Mouse (Mus musculus) forebrain, embryonic 10.5 days (tissue): Measurements from ENCODE around the gene Fbxo36. TPM values are rescaled to one million over a fixed set of nuclear protein-coding genes. Genes with fewer than 3 reads are reported as not detected.

Experiments
- DNase-seq: peaks from one replicate; pipeline ENCODE4 v3.0.0-alpha.2; 2017; ENCODE audit warnings: low spot score; ENCODE audit errors: extremely low spot score
- H3K27ac ChIP-seq: fragments of 300-500 bp; sonication (generic); 2 replicates; pipeline ENCODE4 v1.5.1; 2016; ENCODE audit warnings: mild to moderate bottlenecking
- H3K27me3 ChIP-seq: fragments of 300-500 bp; sonication (generic); 2 replicates; pipeline ENCODE4 v1.6.1; 2016; ENCODE audit warnings: mild to moderate bottlenecking; ENCODE audit not compliant: poor library complexity, severe bottlenecking
- H3K36me3 ChIP-seq: fragments of 300-500 bp; sonication (generic); replicated peaks from 2 replicates; pipeline ENCODE4 v1.6.1; 2016; ENCODE audit warnings: mild to moderate bottlenecking, moderate library complexity
- H3K4me1 ChIP-seq: fragments of 300-500 bp; sonication (generic); 2 replicates; pipeline ENCODE4 v1.6.1; 2016
- H3K4me3 ChIP-seq: fragments of 300-500 bp; sonication (generic); 2 replicates; pipeline ENCODE4 v1.5.1; 2016; ENCODE audit warnings: mild to moderate bottlenecking, moderate library complexity
- H3K9me3 ChIP-seq: fragments of 300-500 bp; sonication (generic); 2 replicates; pipeline ENCODE4 v1.6.1; 2016; ENCODE audit warnings: mild to moderate bottlenecking, moderate library complexity
- WGBS: fragments of 180-500 bp; shearing (Covaris S2); methylation state at CpG from one replicate; pipeline ENCODE4 v1.1.7; 2016; 5-methylcytosine and 5-hydroxymethylcytosine counted together
- polyA plus RNA-seq: library from polyadenylated mRNA; unstranded; fragments of >200 nt; fragmentation: Nextera tagmentation; extraction: Ambion mirVana; gene quantifications from 2 replicates; pipeline ENCODE4 v1.2.1, GENCODE M21; 2016

The Fbxo36 gene
- polyA plus RNA-seq, 1 experiment from 2014 or later = 10.2 TPM

GRCm38 (mm10) chr1:84915010-84915409 lies 75.4 kb downstream of the Fbxo36 start:
- Histone ChIP-seq H3K36me3 (no peaks in the 10 kb centered on the region), H3K27me3 (no peaks in the 10 kb centered on the region), H3K4me3 (no peak overlapping the region), H3K27ac (no peak overlapping the region), H3K4me1 (0 out of 2 replicates have a peak, but pooled peaks cover 3% of the 10 kb centered on the region), H3K9me3 (no peaks in the 10 kb centered on the region)
- WGBS = 92% methylated on average over 4 of the region's 4 CpGs
- DNase-seq = no peak

- no peak for DNase-seq
- Histone ChIP-seq H3K4me3 (no peak overlapping the region), H3K36me3 (no peaks in the 10 kb centered on the region), H3K27ac (no peak overlapping the region), H3K27me3 (no peaks in the 10 kb centered on the region), H3K4me1 (no peaks in the 10 kb centered on the region), H3K9me3 (no peaks in the 10 kb centered on the region)
- 95% methylated on average over 3 of the region's 3 CpGs for WGBS
Measured at GRCm38 (mm10) chr1:84918865-84919264, 79.2 kb downstream of the Fbxo36 start.

GRCm38 (mm10) chr1:84923432-84923831 lies 83.8 kb downstream of the Fbxo36 start:
- Histone ChIP-seq H3K9me3 (no peaks in the 10 kb centered on the region), H3K27ac (no peak overlapping the region), H3K27me3 (no peaks in the 10 kb centered on the region), H3K36me3 (no peaks in the 10 kb centered on the region), H3K4me3 (no peak overlapping the region), H3K4me1 (no peaks in the 10 kb centered on the region)
- WGBS = 84% methylated on average over 2 of the region's 2 CpGs
- no peak for DNase-seq

GRCm38 (mm10) chr1:84924134-84924533 lies 84.5 kb downstream of the Fbxo36 start:
- Histone ChIP-seq H3K4me1 (no peaks in the 10 kb centered on the region), H3K27ac (no peak overlapping the region), H3K9me3 (no peaks in the 10 kb centered on the region), H3K36me3 (no peaks in the 10 kb centered on the region), H3K27me3 (no peaks in the 10 kb centered on the region), H3K4me3 (no peak overlapping the region)
- 80% methylated on average over 6 of the region's 6 CpGs for WGBS
- no peak for DNase-seq

- Histone ChIP-seq H3K9me3 (no peaks in the 10 kb centered on the region), H3K36me3 (no peaks in the 10 kb centered on the region), H3K4me1 (no peaks in the 10 kb centered on the region), H3K27ac (no peak overlapping the region), H3K27me3 (no peaks in the 10 kb centered on the region), H3K4me3 (no peak overlapping the region)
- DNase-seq = no peak
- 89% methylated on average over 9 of the region's 9 CpGs for WGBS
Measured at GRCm38 (mm10) chr1:84925599-84925998, 86.0 kb downstream of the Fbxo36 start.

DNA sequence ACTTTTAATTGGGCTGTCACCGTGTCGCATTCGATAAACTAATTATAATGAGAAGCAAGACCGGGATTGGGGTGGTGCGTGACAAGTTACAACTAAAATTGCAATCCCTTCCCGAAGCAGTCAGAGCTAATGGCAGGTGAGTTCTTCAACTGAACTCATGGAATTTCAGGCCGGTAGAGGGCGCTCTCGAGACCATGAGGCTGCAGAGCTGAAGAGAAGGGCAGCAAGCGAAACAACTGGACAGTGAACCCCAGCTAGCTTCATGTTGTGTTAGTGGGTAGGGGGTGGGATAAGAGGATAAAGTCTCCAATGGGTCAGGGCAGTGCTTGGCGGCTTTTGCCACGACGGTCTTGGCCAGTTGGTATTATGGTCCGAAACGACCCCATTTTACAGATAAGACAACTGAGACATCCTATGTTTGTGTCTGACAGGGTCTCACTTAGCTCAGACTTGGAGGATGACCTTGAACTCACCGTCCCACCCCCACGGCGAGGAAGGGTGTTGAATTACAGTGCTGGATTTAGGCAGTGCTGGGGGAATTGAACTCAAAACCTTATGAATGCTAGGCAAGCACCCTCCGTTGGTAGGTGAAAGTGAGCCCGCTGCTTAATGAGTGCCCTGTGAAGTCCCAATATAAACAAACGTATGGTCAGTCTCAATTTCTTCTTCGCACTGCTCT lies 94.0 kb downstream of the Fbxo36 start:
- Histone ChIP-seq H3K9me3 (no peaks in the 10 kb centered on the region), H3K36me3 (no peaks in the 10 kb centered on the region), H3K27me3 (peaks cover 36% of the 10 kb centered on the region), H3K27ac (peak overlapping the region; percentile 85; the same call in 1 of the 2 replicates), H3K4me3 (peak overlapping the region; percentile 72), H3K4me1 (peaks cover 14% of the 10 kb centered on the region)
- WGBS = 11% methylated on average over 22 of the region's 22 CpGs
- DNase-seq = peak; percentile 77

- peak; percentile 44 for DNase-seq
- Histone ChIP-seq H3K4me3 (peak overlapping the region; percentile 72), H3K9me3 (no peaks in the 10 kb centered on the region), H3K27ac (peak overlapping the region; percentile 85), H3K4me1 (peaks cover 14% of the 10 kb centered on the region), H3K27me3 (peaks cover 36% of the 10 kb centered on the region), H3K36me3 (no peaks in the 10 kb centered on the region)
- under 1% methylated on average over 12 of the region's 12 CpGs for WGBS
Measured at GRCm38 (mm10) chr1:84934151-84934502, 94.5 kb downstream of the Fbxo36 start.

GRCm38 (mm10) chr1:84934503-84935333 lies 95.1 kb downstream of the Fbxo36 start, which contains the start of gene Slc16a14:
Gene Slc16a14, minus strand, starts transcription at chr1:84935134.
- Histone ChIP-seq H3K4me1 (peaks cover 14% of the 10 kb centered on the region), H3K36me3 (no peaks in the 10 kb centered on the region), H3K9me3 (no peaks in the 10 kb centered on the region), H3K4me3 (peak within 1 kb of the TSS; percentile 72), H3K27me3 (peaks cover 36% of the 10 kb centered on the region), H3K27ac (peak within 1 kb of the TSS; percentile 85)
- WGBS = under 1% methylated on average over 59 of the region's 59 CpGs
- peak; percentile 68 for DNase-seq

- H3K4me3 ChIP-seq = no peak overlapping the region
- no peak overlapping the region for H3K27ac ChIP-seq
- H3K9me3 ChIP-seq = no peaks in the 10 kb centered on the region
- H3K27me3 ChIP-seq = peaks cover 36% of the 10 kb centered on the region
- no peaks in the 10 kb centered on the region for H3K36me3 ChIP-seq
- WGBS = 83% methylated on average over 9 of the region's 9 CpGs
- DNase-seq = no peak
- peaks cover 14% of the 10 kb centered on the region for H3K4me1 ChIP-seq
Measured at GRCm38 (mm10) chr1:84935668-84936067, 96.0 kb downstream of the Fbxo36 start.

DNA sequence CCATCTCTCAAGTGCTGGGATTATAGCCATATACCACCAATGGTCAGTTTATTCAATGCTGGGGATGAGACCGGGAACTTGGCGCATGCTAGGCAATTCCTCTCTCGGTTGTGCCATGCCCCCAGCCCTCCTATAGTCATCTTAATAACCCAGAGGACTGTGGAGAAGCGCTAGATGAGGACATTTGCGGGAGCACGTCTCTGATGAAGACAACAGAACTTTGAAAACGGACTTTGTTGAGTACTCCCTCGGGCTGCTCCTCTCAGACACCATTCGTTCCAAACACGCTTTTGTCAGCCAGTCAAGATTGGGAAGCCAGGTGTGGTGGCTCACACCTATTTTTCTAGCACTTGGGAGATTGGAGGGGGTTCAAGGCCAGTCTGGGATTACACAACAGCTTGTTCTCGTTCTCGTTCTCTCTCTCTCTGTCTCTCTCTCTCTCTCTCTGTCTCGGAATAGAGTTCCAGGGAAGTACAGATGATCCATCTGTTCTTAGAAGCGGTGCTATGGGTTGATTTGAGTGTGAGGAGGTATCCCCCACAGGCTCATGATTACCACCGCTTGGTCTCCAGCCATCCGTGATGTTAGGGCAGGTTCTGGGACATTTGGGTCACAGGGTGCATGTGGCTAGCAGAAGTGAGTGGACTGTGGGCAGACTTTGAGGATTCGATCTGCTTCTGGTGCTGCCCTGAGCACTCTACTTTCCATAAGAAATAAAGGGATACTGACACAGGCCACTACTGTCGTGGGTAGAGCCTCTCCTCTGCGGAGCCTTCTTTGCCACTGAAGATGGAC lies 97.3 kb downstream of the Fbxo36 start:
- H3K4me3 ChIP-seq = no peak overlapping the region
- no peaks in the 10 kb centered on the region for H3K9me3 ChIP-seq
- peaks cover 14% of the 10 kb centered on the region for H3K4me1 ChIP-seq
- no peak for DNase-seq
- no peak overlapping the region for H3K27ac ChIP-seq
- no peaks in the 10 kb centered on the region for H3K36me3 ChIP-seq
- 90% methylated on average over 19 of the region's 19 CpGs for WGBS
- H3K27me3 ChIP-seq = peaks cover 36% of the 10 kb centered on the region

DNA sequence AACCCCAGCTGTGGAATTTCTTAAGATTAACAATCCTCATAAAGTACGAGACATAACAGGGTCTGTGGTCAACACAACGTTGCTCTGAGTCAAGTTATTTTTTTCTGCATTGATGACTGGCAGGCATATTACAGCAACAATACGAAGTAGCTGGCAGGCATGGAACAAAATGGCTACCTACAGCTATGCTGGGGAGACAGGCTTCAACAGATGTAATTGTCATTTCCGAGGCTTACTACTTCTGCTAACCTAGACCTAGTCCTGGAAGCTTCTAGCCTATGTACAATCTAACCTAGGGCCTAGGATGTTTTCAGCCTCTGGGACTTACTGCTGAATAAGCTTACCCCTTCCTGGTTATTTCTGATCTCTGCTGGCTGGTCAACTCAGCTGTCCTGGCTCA lies 99.8 kb downstream of the Fbxo36 start:
- DNase-seq = no peak
- peaks cover 24% of the 10 kb centered on the region for H3K27me3 ChIP-seq
- no peak overlapping the region for H3K27ac ChIP-seq
- H3K4me3 ChIP-seq = no peak overlapping the region
- no peaks in the 10 kb centered on the region for H3K36me3 ChIP-seq
- 86% methylated on average over 4 of the region's 4 CpGs for WGBS
- H3K9me3 ChIP-seq = no peaks in the 10 kb centered on the region
- H3K4me1 ChIP-seq = peaks cover 4% of the 10 kb centered on the region; the same call in 1 of the 2 replicates

GRCm38 (mm10) chr1:84940322-84940721 lies 100.7 kb downstream of the Fbxo36 start:
- Histone ChIP-seq H3K9me3 (no peaks in the 10 kb centered on the region), H3K27me3 (peaks cover 16% of the 10 kb centered on the region), H3K27ac (no peak overlapping the region), H3K4me3 (no peak overlapping the region), H3K36me3 (no peaks in the 10 kb centered on the region), H3K4me1 (no peaks in the 10 kb centered on the region)
- WGBS = 94% methylated on average over 2 of the region's 2 CpGs
- no peak for DNase-seq
